Mouse (Mus musculus) inflammation-experienced regulatory T-cells, adult 6 months (primary cell): ENCODE data around the gene Mrpl21. TPM values are rescaled to one million over a fixed set of nuclear protein-coding genes. Genes with fewer than 3 reads are reported as not detected.

Experiments used
- ATAC-seq: one replicate; pipeline ENCODE4 v1.8.0; 2017
- polyA plus RNA-seq, 3 experiments: library from polyadenylated mRNA; unstranded; fragments of 100-300 nt; shearing (Covaris generic); gene quantifications; one replicate each; pipeline ENCODE4 v1.2.1; 2017

Gene Mrpl21
- 100 to 1,000 TPM; 106 to 127 (median 110) TPM for polyA plus RNA-seq

DNA sequence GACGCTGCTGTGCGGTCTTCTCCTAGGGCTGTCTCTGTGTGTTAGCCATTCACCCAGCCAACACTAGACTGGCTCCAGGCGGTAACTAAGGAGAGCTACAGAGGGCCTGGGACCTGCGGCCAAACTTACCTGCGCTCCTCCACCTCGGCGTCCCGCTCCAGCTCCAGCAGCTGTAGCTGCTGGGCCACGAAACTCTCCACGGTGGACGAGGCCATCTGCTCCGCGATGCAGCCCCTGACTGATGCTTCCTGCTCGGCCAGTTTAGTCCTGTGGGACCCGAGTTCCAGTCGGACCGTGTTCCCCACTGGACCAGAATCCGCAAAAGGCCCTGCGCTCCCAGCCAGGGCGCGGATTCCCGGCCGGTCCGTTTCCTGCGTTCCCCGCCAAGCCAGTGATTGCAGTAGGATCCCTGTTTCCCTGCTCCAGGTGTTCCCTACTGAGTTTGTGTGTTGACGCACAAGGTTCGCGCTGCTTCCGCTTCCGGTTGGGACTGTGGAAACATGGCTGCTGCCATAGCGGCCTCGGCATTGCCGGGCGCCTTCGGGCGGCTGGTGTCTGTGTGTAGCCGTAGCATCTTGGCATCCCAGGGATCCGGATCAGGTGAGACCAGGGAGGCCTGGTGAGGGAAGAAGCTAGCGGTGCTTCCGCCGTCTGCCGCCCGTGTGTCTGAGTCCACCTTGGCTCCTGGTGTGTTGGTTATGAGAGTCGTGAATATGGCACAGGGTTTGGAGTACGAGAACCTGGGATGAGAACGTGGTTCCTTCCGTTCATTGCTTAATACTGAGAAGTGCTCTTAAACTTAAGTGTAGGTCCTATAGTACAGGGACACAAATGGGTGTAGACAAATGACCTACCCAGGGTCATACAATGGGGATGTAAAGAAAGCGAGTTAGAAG lies at the start of gene Mrpl21, which contains the start of gene Ighmbp2:
Gene Mrpl21 (plus strand): TSS at position 330 of the 896 bp plus-strand sequence.
Gene Ighmbp2 (minus strand): TSS at position 446 of the 896 bp plus-strand sequence.
- peak; percentile 89 for ATAC-seq

DNA sequence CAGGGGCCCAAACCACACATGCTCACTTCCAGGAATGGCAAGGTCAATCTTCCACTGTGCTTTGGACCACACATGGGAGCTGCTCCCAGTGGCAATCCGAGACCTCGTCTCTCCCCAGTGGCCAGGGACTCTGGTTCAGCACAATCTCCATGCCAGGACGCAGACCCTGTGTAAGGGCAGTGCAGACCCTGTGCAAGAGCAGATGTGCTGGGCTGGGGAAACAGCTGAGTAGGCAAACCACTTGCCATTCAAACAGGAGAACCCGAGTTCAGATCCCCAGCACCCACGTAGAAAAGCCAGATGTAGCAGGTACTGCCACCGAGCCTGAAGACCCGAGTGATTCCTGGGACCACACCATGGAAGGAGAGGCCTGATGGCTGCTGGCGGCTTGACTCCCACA lies 22.7 kb upstream of the Mrpl21 start:
- ATAC-seq = no peak

DNA sequence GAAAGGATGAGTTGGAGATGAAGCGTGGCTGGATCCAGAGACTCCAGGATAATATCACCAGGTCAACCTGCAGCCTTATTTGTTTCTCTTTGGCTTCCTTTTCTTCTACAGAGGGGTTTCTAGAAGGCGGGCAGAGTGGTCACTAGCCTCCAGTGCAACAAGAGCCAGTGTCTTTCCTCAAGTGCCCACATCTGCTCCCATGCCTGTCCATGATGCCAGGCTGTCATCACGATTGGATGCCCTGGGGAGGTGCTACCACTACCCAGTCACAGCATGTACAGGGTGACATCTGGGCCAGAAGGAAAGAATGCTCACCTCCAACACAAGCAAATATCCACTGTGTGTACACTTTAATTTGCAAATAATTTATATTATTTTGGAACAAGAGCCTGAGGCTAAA lies 22.1 kb upstream of the Mrpl21 start:
- ATAC-seq = no peak

DNA sequence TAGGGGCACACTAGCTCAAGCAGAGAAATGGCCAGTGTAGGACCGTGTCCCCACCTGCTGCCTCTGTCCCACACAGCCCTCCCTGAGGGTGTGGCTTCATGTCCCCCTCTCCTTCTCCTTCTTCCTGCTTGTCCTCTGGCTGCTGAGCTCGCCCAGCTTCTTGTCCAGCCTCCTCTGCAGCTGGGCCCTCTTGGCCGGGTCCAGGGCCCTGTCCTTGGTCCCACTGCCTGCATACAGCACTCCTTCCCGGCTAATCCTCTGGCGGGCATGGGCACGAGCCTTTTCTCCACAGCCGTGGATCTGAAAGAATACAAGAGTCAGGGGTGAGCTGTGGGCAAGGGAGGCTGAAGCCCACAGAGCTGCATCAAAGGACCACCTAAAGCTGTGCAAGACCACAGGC lies 21.4 kb upstream of the Mrpl21 start:
- no peak for ATAC-seq

DNA sequence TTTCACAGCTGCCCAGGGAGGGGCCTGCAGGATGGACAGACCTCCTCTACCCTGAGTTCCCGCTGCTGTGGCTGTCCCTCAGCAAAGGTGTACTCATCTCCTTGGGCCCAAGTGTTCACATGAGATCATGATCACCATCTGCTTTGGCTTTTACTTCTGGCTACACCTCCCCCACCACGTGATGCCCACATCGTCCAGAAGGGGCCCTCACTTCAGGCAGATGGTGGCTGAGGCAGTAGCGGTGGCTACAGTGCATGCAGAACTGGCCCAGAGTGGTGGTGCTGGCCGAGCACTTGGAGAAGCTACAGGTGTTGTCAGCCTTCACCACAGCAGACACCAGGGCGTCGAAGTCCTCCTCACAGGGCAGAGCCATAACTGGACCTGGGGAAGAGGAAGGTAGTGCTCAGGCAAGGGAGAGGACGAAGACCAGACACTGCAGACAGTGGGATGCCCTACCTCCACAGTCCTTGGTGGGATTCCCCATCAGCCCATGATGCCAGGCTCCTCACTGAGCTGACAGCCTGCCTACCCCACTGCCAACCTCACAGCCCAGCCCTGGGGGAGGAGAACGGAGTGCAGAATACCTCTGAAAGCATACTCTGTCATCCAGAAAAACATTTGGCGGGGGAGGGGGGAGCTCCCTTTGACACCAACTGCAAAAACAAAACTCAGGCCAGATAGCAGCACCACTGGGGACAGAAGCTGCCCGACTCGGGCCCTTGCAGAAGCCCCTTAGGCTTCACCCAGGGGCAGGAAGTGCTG lies 20.8 kb upstream of the Mrpl21 start:
- no peak for ATAC-seq

DNA sequence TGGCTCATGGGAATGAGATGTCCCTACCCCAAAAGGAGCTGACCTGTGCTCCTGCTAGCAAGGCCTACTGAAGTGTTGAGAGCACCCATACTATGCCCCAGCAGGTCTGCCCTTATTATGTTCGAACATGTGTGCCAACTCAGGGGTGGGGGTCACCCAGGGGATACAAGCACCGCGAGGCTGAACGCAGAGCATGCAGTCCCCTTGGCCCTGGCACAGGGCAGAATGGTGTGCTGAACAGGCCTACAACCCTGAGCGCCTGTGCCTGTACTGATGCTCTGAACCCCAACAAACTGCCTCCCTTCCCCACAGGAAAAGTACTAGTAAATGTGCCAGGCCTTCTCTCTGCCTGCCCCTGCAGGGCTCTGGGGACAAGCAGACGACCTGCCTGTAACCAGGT lies 18.4 kb upstream of the Mrpl21 start:
- no peak for ATAC-seq

- ATAC-seq = no peak
Observed at GRCm38 (mm10) chr19:3265180-3265579, 17.5 kb upstream of the Mrpl21 start.

DNA sequence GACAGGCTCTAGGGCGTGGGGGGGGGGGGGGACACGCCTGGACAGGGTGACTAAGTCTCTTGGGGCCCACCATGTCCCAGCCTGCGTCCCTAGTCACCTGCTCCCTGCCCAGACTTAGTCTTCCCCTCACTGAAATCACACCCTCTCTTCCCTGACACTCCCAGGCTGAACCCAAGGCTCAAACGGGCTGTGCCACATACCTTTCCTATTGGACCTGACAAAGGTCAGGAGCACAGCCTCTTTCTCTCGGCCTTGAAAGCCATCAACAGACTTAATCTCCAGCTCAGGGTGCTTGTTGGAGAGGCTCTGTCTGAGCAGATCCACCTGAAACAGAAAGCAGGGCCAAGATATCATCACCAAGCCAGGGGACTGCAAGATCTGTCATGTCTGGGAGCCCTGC lies 16.6 kb upstream of the Mrpl21 start:
- ATAC-seq = no peak

DNA sequence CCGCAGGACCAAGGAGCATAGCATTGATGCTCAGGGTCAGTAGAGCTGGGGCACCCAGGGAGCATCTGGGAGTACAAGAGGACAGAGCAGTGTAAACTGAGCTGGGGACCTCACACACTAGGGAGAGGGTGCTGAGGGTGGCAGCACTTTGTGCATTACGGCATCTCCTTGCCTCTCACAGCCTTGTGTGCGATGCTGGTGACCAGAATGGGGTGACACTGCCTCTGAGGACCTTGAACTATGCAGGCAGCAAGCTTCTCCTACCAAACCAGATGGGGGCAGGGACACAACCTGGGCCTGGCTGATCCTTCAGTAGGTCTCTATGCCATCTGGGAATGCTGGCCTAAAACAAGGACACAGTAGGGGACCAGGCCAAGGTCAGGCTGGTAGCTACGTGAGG lies 16.0 kb upstream of the Mrpl21 start:
- ATAC-seq = no peak

- ATAC-seq = no peak
Observed at GRCm38 (mm10) chr19:3267340-3267739, 15.4 kb upstream of the Mrpl21 start.

DNA sequence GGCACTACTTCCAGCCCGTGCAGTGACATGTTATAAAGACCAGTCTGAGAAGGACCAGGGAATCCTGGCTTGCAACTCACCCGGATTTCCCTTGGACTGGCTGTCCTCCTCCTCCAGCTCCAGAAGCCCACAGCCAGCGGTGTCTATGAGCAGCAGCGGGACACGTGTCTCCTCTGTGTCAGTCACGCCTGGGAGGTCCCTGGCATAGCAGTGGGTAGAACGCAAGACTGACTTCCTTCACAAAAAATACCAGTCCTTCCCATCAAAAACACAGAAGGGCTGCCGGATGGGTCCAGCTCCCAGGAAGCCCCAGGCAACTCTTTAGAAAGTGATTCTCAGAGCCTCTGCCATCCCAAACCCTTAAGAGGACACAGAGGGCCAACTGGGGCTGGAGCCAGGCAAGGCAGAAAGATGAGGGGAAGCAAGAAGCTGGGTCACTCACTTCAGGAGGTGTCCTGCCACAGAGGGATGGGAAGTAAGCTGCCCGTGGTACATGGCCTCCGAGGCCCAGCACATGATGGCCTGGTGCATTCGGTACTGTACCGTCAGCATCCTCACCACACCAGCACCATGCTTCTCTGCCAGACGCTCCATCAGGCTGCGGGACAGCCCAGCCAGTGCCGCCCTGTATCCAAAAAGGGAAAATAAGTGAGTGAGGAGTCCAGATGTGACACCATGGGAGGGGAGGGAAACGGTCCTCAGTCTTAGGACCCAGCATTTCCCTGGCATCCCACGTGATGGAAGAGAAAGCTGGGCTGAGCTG lies 14.3 kb upstream of the Mrpl21 start:
- ATAC-seq = no peak

- ATAC-seq = no peak
Observed at GRCm38 (mm10) chr19:3269279-3269678, 13.4 kb upstream of the Mrpl21 start.

DNA sequence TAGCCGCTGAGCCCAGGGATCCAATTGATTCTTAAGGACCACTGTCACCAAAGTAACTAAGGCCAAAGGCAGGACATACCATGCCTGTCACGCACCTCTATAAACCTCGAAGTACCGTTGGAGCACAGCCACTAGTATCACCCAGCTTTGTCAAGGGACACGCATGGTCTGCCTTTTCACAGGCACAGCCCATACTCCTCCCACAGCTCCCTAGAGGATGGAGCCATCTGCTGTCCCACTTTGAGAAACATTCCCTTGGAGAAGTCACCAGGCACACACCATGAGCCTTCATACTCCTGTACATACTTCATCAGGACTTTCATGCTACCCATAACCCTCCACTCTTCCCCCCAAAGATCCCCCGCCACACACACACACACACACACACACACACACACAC lies 12.9 kb upstream of the Mrpl21 start:
- ATAC-seq = no peak

GRCm38 (mm10) chr19:3271366-3271765 lies 11.3 kb upstream of the Mrpl21 start:
- no peak for ATAC-seq

DNA sequence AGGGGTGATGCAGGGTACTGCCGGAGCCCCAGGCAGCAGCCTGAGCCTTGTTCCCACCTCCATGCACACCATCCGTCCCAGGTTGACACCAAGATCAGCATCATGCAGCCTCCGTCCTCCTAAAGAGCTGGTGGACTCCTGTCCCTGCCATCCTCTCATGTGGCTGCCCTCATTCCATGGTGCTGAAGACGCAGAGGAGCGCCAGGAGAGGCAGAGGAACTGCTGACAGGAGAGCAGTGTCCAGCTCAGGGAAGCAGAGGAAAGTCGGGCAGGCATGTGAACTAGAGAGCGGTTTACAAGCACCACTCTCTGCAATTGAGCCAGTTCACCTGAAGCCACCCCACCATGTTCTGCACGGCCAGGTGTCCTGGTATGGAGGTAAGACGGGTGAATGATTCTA lies 9.4 kb upstream of the Mrpl21 start:
- ATAC-seq = no peak

GRCm38 (mm10) chr19:3275744-3276365 lies 6.8 kb upstream of the Mrpl21 start:
- no peak for ATAC-seq

DNA sequence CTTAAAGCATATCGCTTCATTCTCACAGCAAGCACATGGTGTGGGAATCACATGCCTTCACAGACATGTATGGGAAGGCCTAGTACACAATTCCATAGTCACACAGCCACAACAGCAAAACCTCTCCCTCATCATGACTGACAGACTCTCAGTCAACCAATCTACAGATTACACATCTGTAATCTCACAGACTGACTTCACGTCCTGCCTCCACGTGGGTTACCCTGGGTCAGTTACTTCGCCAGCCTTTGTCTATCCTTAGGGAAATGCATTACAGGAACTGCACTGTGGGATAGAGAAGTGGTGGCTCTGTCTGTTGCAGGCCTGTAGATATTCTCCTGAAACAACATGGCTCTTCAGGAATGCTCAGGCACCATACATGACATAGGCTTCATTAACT lies 815 bp upstream of the Mrpl21 start:
- ATAC-seq = no peak

GRCm38 (mm10) chr19:3289006-3289405 lies 6.3 kb downstream of the Mrpl21 start:
- no peak for ATAC-seq

- peak; percentile 28 for ATAC-seq
Observed at GRCm38 (mm10) chr19:3292028-3292427, 9.3 kb downstream of the Mrpl21 start.

DNA sequence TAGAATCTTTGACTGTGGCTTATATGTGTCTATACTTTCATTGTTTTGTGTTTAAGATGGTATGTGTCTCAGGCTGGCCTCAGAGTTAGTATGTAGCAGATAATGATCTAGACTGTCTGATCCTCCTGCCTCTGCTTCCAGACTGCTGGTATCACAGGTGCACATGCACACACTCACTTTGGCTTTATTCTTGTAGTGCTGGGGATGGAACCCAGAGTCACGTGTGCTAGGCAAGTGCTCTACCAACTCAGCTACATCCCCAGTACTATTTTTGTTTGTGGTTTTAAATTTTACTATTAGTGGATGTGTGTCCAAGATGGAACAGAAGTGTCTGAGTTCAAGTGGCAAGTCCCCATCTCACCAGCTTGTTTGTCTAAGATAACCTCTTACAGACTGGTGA lies 10.3 kb downstream of the Mrpl21 start:
- ATAC-seq = no peak

DNA sequence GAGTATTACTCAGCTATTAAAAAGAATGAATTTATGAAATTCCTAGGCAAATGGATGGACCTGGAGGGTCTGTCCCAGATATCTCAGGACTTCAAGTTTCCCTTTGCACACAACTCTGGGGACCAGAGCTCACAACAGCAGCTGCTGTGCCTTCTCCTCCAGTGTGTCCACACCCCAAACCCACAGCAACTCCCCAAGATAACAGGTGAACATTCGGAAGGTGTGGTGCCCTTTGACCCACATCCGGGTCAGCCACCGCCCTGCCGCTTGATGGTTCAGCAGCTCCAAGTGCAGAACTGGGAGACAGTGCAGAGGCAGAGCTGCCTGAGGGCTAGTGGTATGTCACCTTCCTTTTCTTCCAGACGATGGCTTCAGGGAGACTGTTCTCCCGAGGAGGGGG lies 12.5 kb downstream of the Mrpl21 start:
- no peak for ATAC-seq

DNA sequence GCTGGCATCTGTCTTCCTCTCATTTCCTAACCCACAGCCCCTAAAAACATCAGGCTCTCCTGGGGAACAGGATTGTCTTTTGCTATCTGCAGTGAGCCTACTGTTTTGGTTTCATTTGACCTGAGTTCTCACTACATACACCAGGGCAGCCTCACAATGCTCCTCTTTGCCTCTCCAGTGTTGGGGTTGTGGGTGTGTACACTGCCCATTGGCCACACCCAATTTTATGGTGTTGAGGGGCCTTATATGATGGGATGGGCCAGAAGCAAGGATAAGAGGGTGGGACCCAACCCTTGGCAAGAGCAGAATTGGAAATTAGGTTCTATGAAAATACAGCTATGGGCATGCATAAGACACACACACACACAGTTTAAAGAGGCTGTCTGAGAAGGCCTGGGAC lies 14.3 kb downstream of the Mrpl21 start:
- no peak for ATAC-seq

DNA sequence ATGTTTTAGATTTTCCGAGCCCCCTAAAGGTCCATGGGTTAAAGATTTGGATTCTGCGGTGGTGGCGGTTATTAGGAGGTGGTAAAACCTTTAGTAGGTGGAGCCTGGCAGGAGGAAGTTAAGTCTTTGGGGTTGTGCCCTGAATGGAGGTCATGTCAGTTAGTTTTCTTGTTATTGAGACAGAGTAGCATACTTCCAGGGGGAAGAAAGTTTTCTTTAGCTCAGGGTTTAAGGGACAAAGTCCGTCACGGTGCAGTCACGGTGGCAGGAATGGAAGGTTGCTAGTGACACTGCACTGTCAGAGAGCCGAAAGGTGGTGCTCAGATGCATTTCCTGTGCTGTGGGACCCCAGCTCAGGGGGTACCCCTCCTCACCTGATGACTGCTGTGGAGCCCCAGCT lies 15.1 kb downstream of the Mrpl21 start:
- no peak for ATAC-seq
